11 mouse cellular contexts compared by ENCODE assay signal in genomic region chr8:71971945-71972344, GRCm38 (mm10). TPM values are rescaled to one million over a fixed set of nuclear protein-coding genes. Genes with fewer than 3 reads are reported as not detected.
DNase-seq lines count a peak whose midpoint lies in the region; ATAC-seq and TF ChIP-seq lines count a peak whose summit lies in the region.
"Had no signal": no experiment of that assay in that cellular context is flagged by ENCODE, and none has a peak within 500 bp of the region (broad histone marks: within the 10 kb centered on the region; RNA-seq: fewer than 3 reads in every experiment).

No protein-coding gene starts in this region.

- no peaks in the 10 kb centered on the region for H3K4me1 ChIP-seq in kidney, postnatal 0 days (replicated peaks; ENCODE audit: insufficient read depth, low read length)
- no peaks in the 10 kb centered on the region for H3K4me1 ChIP-seq in kidney, embryonic 14.5 days (ENCODE audit: control insufficient read depth, insufficient read depth, low read length)
- H3K4me1 ChIP-seq in E14TG2a.4 (replicated peaks; ENCODE audit: low read depth, low read length), result peaks cover 31% of the 10 kb centered on the region
- H3K4me1 ChIP-seq in forebrain, embryonic 16.5 days (replicated peaks; ENCODE audit: control insufficient read depth, insufficient read depth, low read length), result no peaks in the 10 kb centered on the region
- H3K4me1 ChIP-seq: embryonic facial prominence, embryonic 15.5 days; neural tube, embryonic 12.5 days had no signal

- H3K9me3 ChIP-seq in kidney, postnatal 0 days (replicated peaks; ENCODE audit: low read length), result no peaks in the 10 kb centered on the region
- H3K9me3 ChIP-seq in kidney, embryonic 14.5 days (ENCODE audit: control insufficient read depth, low read length), result 0 out of 2 replicates have a peak, but pooled peaks cover 2% of the 10 kb centered on the region
- peaks cover 16% of the 10 kb centered on the region for H3K9me3 ChIP-seq in E14TG2a.4 (ENCODE audit: low read length)
- H3K9me3 ChIP-seq in forebrain, embryonic 16.5 days (ENCODE audit: control insufficient read depth, low read length), result peaks cover 5% of the 10 kb centered on the region
- H3K9me3 ChIP-seq: embryonic facial prominence, embryonic 15.5 days; neural tube, embryonic 12.5 days had no signal

- H3K27ac ChIP-seq in kidney, postnatal 0 days, result no peak overlapping the region
- H3K27ac ChIP-seq in kidney, embryonic 14.5 days (ENCODE audit: low read depth, low read length), result no peak overlapping the region
- H3K27ac ChIP-seq in forebrain, embryonic 16.5 days (ENCODE audit: low read length), result no peak overlapping the region
- H3K27ac ChIP-seq: embryonic facial prominence, embryonic 15.5 days; neural tube, embryonic 12.5 days had no signal

- peak; percentile 66 for TF ChIP-seq CTCF in kidney, postnatal 0 days (IDR thresholded peaks at IDR 0.05; ENCODE audit: low read depth)
- peak; percentile 92 for TF ChIP-seq CTCF in E14TG2a.4 (conservative IDR thresholded peaks at IDR 0.05; ENCODE audit: low read length)

- H3K9ac ChIP-seq in kidney, postnatal 0 days (ENCODE audit: low read depth, low read length), result no peak overlapping the region
- no peak overlapping the region for H3K9ac ChIP-seq in kidney, embryonic 14.5 days (ENCODE audit: low read depth, low read length)
- H3K9ac ChIP-seq in forebrain, embryonic 16.5 days (replicated peaks; ENCODE audit: low read depth, low read length), result no peak overlapping the region
- H3K9ac ChIP-seq: embryonic facial prominence, embryonic 15.5 days; neural tube, embryonic 12.5 days had no signal

- H3K27me3 ChIP-seq in kidney, postnatal 0 days (ENCODE audit: insufficient read depth, low read length), result no peaks in the 10 kb centered on the region
- no peaks in the 10 kb centered on the region for H3K27me3 ChIP-seq in kidney, embryonic 14.5 days (ENCODE audit: control insufficient read depth, insufficient read depth, low read length)
- no peaks in the 10 kb centered on the region for H3K27me3 ChIP-seq in E14TG2a.4 (ENCODE audit: insufficient read depth, low read length)
- H3K27me3 ChIP-seq in forebrain, embryonic 16.5 days (replicated peaks; ENCODE audit: control insufficient read depth, insufficient read depth, low read length), result no peaks in the 10 kb centered on the region
- H3K27me3 ChIP-seq: embryonic facial prominence, embryonic 15.5 days; neural tube, embryonic 12.5 days had no signal

- H3K4me2 ChIP-seq in kidney, postnatal 0 days (ENCODE audit: low read length), result no peak overlapping the region
- no peak overlapping the region for H3K4me2 ChIP-seq in kidney, embryonic 14.5 days (replicated peaks; ENCODE audit: low read depth, low read length)
- no peak overlapping the region for H3K4me2 ChIP-seq in forebrain, embryonic 16.5 days (ENCODE audit: low read length)
- H3K4me2 ChIP-seq: embryonic facial prominence, embryonic 15.5 days; neural tube, embryonic 12.5 days had no signal

- ATAC-seq in kidney, postnatal 0 days (replicated peaks; ENCODE audit: low FRiP score, low read depth), result peak; percentile 43; the same call in 1 of the 2 replicates
- no peak for ATAC-seq in kidney, embryonic 14.5 days (ENCODE audit: low FRiP score, low TSS enrichment)
- ATAC-seq in hematopoietic stem cell, adult 5-6 weeks (replicated peaks in 1 of 2; ENCODE audit: insufficient read depth in 1 of 2, low FRiP score in 2 of 2, low TSS enrichment in 1 of 2, low read depth in 1 of 2, poor library complexity in 2 of 2, severe bottlenecking in 2 of 2), result peak; percentile 45 to 53; a peak in 1 of 4 replicates
- no peak for ATAC-seq in forebrain, embryonic 16.5 days

- H3K36me3 ChIP-seq in kidney, postnatal 0 days (ENCODE audit: insufficient read depth, low read length), result peaks cover 13% of the 10 kb centered on the region; the same call in 1 of the 2 replicates
- peaks cover 26% of the 10 kb centered on the region for H3K36me3 ChIP-seq in kidney, embryonic 14.5 days (ENCODE audit: control insufficient read depth, insufficient read depth, low read length)
- H3K36me3 ChIP-seq in E14TG2a.4 (ENCODE audit: insufficient read depth, low read length), result peaks cover 39% of the 10 kb centered on the region
- peaks cover 18% of the 10 kb centered on the region for H3K36me3 ChIP-seq in forebrain, embryonic 16.5 days (ENCODE audit: control insufficient read depth, insufficient read depth)

- WGBS in kidney, postnatal 0 days, result 80% methylated on average over 1 of the region's 1 CpGs
- WGBS in kidney, embryonic 14.5 days, result 72% methylated on average over 1 of the region's 1 CpGs
- 72% methylated on average over 1 of the region's 1 CpGs for WGBS in forebrain, embryonic 16.5 days

- H3K4me3 ChIP-seq in kidney, postnatal 0 days (replicated peaks; ENCODE audit: low read depth, low read length), result no peak overlapping the region
- no peak overlapping the region for H3K4me3 ChIP-seq in kidney, embryonic 14.5 days (ENCODE audit: low read length)
- H3K4me3 ChIP-seq in E14TG2a.4 (replicated peaks; ENCODE audit: low read length), result no peak overlapping the region
- no peak overlapping the region for H3K4me3 ChIP-seq in forebrain, embryonic 16.5 days (replicated peaks; ENCODE audit: low read length)
- H3K4me3 ChIP-seq: embryonic facial prominence, embryonic 15.5 days; neural tube, embryonic 12.5 days had no signal

- DNase-seq in cerebellum, adult 18-20 months, result peak; percentile 42 to 50
- DNase-seq in cerebellum, postnatal 4 days (ENCODE audit: low spot score in 2 of 2), result no peak
- peak; percentile 18 for DNase-seq in kidney, postnatal 0 days (ENCODE audit: low spot score)
- DNase-seq in yolk sac, embryonic 10.5 days (ENCODE audit: low spot score), result no peak

RNA-seq across cellular contexts. Expression of gene Zfp961, which starts 21.1 kb away (rescaled TPM):
- 20.9 and 21.9 TPM in 2 replicates for polyA plus RNA-seq in kidney, postnatal 0 days (2015; fragmentation: Nextera tagmentation; extraction: Ambion mirVana)
- polyA plus RNA-seq in kidney, embryonic 14.5 days (2014; fragmentation: Nextera tagmentation; extraction: Ambion mirVana), result 28.3 and 32.4 TPM in 2 replicates
- total RNA-seq in hematopoietic stem cell, adult 5-6 weeks (2017), result 21.1 and 40.6 TPM in 2 replicates
- polyA plus RNA-seq in forebrain, embryonic 16.5 days (2015; fragmentation: Nextera tagmentation; extraction: Ambion mirVana), result 22.6 and 23.9 TPM in 2 replicates

RNA-seq across cellular contexts. Expression of gene Cyp4f18, which starts 37.5 kb away (rescaled TPM):
- 1.4 and 1.9 TPM in 2 replicates for polyA plus RNA-seq in kidney, postnatal 0 days (2015; fragmentation: Nextera tagmentation; extraction: Ambion mirVana)
- polyA plus RNA-seq in kidney, embryonic 14.5 days (2014; fragmentation: Nextera tagmentation; extraction: Ambion mirVana), result 0.86 and 1.2 TPM in 2 replicates
- total RNA-seq in hematopoietic stem cell, adult 5-6 weeks (2017), result 1.3 and 3.4 TPM in 2 replicates
- 0.34 and 0.79 TPM in 2 replicates for polyA plus RNA-seq in forebrain, embryonic 16.5 days (2015; fragmentation: Nextera tagmentation; extraction: Ambion mirVana)
- total RNA-seq: left cerebral cortex, adult 18-20 months had no signal

Comparison
In these comparisons a context has a peak if more than half of its experiments do, and no peak if none do; other contexts are left out.
1. DNase-seq: peak in cerebellum, adult 18-20 months (2 of 2) and kidney, postnatal 0 days (single experiment); none in cerebellum, postnatal 4 days (0 of 2) and yolk sac, embryonic 10.5 days (single experiment).
2. ATAC-seq: peak in kidney, postnatal 0 days (single experiment) and hematopoietic stem cell, adult 5-6 weeks (2 of 2); none in kidney, embryonic 14.5 days (single experiment) and forebrain, embryonic 16.5 days (single experiment).